In genomic region chr2:65994886-65995468, GRCm38 (mm10) we compare ENCODE assay signal across 8 mouse cellular contexts.
DNase-seq lines count a peak whose midpoint lies in the region; ATAC-seq lines count a peak whose summit lies in the region.

No protein-coding gene starts in this region.

- H3K4me3 ChIP-seq in heart, embryonic 16.5 days (ENCODE audit: low read length): no peak overlapping the region
- no peak overlapping the region for H3K4me3 ChIP-seq in hindbrain, embryonic 14.5 days (replicated peaks; ENCODE audit: low read length)
- no peak overlapping the region for H3K4me3 ChIP-seq in midbrain, embryonic 12.5 days

- no peaks in the 10 kb centered on the region for H3K9me3 ChIP-seq in heart, embryonic 16.5 days (replicated peaks; ENCODE audit: control insufficient read depth, low read length)
- no peaks in the 10 kb centered on the region for H3K9me3 ChIP-seq in hindbrain, embryonic 14.5 days (ENCODE audit: control insufficient read depth, low read length)
- no peaks in the 10 kb centered on the region for H3K9me3 ChIP-seq in midbrain, embryonic 12.5 days

- H3K36me3 ChIP-seq in heart, embryonic 16.5 days (ENCODE audit: control insufficient read depth, insufficient read depth): no peaks in the 10 kb centered on the region
- no peaks in the 10 kb centered on the region for H3K36me3 ChIP-seq in hindbrain, embryonic 14.5 days (replicated peaks; ENCODE audit: control insufficient read depth, insufficient read depth)
- no peaks in the 10 kb centered on the region for H3K36me3 ChIP-seq in midbrain, embryonic 12.5 days

- peak; percentile 92 for ATAC-seq in heart, embryonic 16.5 days (replicated peaks; ENCODE audit: extremely low read depth, insufficient read depth, low FRiP score)
- peak; percentile 85 for ATAC-seq in hindbrain, embryonic 14.5 days (ENCODE audit: low FRiP score)
- peak; percentile 97 for ATAC-seq in midbrain, embryonic 12.5 days (ENCODE audit: low FRiP score, low read depth)
- no peak for ATAC-seq in megakaryocyte, adult 5-6 weeks (ENCODE audit: poor library complexity, severe bottlenecking)
- no peak for ATAC-seq in granulocyte monocyte progenitor cell, adult 5-6 weeks (replicated peaks; ENCODE audit: poor library complexity, severe bottlenecking)

- H3K27me3 ChIP-seq in heart, embryonic 16.5 days (ENCODE audit: control insufficient read depth, insufficient read depth, low read length): peaks cover 9% of the 10 kb centered on the region
- H3K27me3 ChIP-seq in hindbrain, embryonic 14.5 days (ENCODE audit: control insufficient read depth, insufficient read depth, low read length): no peaks in the 10 kb centered on the region
- no peaks in the 10 kb centered on the region for H3K27me3 ChIP-seq in midbrain, embryonic 12.5 days

- H3K4me1 ChIP-seq in heart, embryonic 16.5 days (ENCODE audit: control insufficient read depth, insufficient read depth, low read length): peaks cover 2% of the 10 kb centered on the region; the same call in 1 of the 2 replicates
- peaks cover 54% of the 10 kb centered on the region for H3K4me1 ChIP-seq in hindbrain, embryonic 14.5 days (replicated peaks; ENCODE audit: control insufficient read depth, insufficient read depth, low read length)
- peaks cover 38% of the 10 kb centered on the region for H3K4me1 ChIP-seq in midbrain, embryonic 12.5 days

- no peak for DNase-seq in heart, postnatal 14 days
- peak; percentile 64 for DNase-seq in embryo, embryonic 11 days
- peak; percentile 79 for DNase-seq in hindbrain, embryonic 14.5 days (ENCODE audit: low spot score)
- DNase-seq in urinary bladder, postnatal 36 days (ENCODE audit: low spot score in 2 of 2): no peak

- H3K9ac ChIP-seq in heart, embryonic 16.5 days (ENCODE audit: low read length): no peak overlapping the region
- peak overlapping the region; percentile 30 for H3K9ac ChIP-seq in hindbrain, embryonic 14.5 days
- H3K9ac ChIP-seq in midbrain, embryonic 12.5 days (replicated peaks): no peak overlapping the region

- H3K4me2 ChIP-seq in heart, embryonic 16.5 days (ENCODE audit: low read depth, low read length): peak overlapping the region; percentile 44; the same call in 1 of the 2 replicates
- H3K4me2 ChIP-seq in hindbrain, embryonic 14.5 days (replicated peaks): peak overlapping the region; percentile 32
- peak overlapping the region; percentile 35 for H3K4me2 ChIP-seq in midbrain, embryonic 12.5 days (replicated peaks)

- intact Hi-C loops in heart, postnatal 14 days (cut with DNase I): no loop called here

- 33% methylated on average over 13 of the region's 13 CpGs for WGBS in heart, embryonic 16.5 days
- WGBS in hindbrain, embryonic 14.5 days: 8% methylated on average over 13 of the region's 13 CpGs
- 13% methylated on average over 13 of the region's 13 CpGs for WGBS in midbrain, embryonic 12.5 days

- H3K27ac ChIP-seq in heart, embryonic 16.5 days (ENCODE audit: low read length): peak overlapping the region; percentile 45
- H3K27ac ChIP-seq in hindbrain, embryonic 14.5 days: peak overlapping the region; percentile 91
- peak overlapping the region; percentile 89 for H3K27ac ChIP-seq in midbrain, embryonic 12.5 days (replicated peaks)

Comparison
In these comparisons a context has a peak if more than half of its experiments do, and no peak if none do; other contexts are left out.
1. ATAC-seq: peak in heart, embryonic 16.5 days (single experiment), hindbrain, embryonic 14.5 days (single experiment) and midbrain, embryonic 12.5 days (single experiment); none in megakaryocyte, adult 5-6 weeks (single experiment) and granulocyte monocyte progenitor cell, adult 5-6 weeks (single experiment).
2. DNase-seq: peak in embryo, embryonic 11 days (single experiment) and hindbrain, embryonic 14.5 days (single experiment); none in heart, postnatal 14 days (0 of 2) and urinary bladder, postnatal 36 days (0 of 2).
3. Peak in every context shown above with its lines, with median percentiles within 50 percentile points of each other: H3K27ac ChIP-seq and H3K4me2 ChIP-seq.